Mouse (Mus musculus): ENCODE results near the gene Tyrobp.

GRCm38 (mm10) chr7:30421890-30422435 is 8.4 kb downstream of the Tyrobp start:
- TF ChIP-seq TAL1 (IDR thresholded peaks at IDR 0.05; ENCODE audit: low read length) (no peak), GATA1 (IDR thresholded peaks at IDR 0.05; ENCODE audit: low read length) (no peak)

Measured in erythroblast, embryonic 14.5 days (primary cell).